Mouse (Mus musculus) adrenal gland (tissue): ENCODE measurements around the gene Hspb9.

ENCODE experiments used
- intact Hi-C: fragments of 180-260 bp; cut with DNase I; formaldehyde crosslinking; loops from one replicate; pipeline ENCODE4 v1.15.1; 2025

Hspb9 gene

DNA sequence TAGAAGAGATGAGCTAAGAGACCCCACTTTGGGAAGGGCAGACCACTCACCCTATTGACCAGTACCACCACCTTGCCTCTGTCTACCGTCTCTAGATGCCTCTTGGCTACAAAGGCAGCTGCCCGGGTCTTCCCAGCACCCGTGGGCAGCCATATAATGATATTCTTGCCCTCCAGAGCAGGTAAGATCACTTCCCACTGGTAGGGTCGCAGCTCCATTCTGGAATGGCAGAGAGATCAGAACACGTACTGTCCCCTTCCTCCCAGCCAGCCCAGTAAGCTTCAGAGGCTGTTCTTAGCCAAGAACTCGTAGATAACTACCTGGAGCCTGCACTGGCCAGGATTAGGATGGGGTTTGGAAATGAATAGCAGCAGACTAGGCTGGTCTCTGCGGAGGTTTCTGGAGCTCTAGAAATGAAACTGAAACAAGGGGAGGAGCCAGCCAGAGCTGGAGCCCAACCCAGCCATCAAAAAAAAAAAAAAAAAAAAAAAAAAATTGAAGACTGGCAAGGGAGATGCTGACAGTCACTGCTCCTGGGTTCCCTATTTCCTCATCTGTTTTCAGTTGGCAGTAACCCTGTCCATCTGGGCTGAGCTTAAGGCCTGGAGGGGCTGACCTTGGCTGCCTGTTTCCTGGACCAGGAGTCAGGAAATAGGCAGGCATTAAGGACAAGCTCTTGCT lies 9.7 kb upstream of the Hspb9 start, which contains the start of gene Dhx58:
TSS of gene Dhx58 (minus strand) at position 421 of the 681 bp plus-strand sequence.
- intact Hi-C loops: loop anchor here (5.0 kb wide), 1 partner anchor 132 kb away; the partner anchor contains the start of gene Cnp

DNA sequence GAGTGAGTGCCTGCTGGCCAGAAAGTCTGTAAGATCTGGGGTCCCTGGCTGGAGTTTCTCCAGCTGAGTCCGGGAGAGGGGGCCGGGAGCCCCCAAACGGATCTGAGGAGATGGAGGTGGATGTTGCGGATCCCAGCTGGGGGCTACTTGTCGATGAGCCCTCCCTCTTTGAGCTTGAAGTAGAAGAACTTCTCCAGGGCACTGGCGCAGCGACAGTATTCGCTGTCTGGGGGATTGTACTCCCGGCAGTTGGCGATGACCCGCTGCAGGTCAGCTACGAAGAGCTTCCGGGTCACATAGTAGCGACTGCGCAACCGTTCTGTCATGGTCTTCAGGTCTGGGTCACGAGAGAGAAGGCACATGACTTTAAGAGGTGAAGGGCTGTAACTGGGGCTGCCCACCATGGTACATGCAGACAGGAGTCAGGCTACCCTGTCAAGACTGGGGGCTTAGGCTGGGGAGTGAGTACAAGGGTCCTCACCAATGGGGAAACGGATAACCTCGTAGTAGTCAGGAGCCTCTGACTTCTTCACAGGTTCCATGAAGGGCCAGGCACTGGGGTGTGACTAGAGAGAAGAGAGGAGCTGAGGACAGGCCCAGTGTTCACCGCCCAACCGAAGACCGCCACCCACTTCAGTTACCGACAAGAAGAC lies 8.4 kb upstream of the Hspb9 start:
- intact Hi-C loops: no loop called here

DNA sequence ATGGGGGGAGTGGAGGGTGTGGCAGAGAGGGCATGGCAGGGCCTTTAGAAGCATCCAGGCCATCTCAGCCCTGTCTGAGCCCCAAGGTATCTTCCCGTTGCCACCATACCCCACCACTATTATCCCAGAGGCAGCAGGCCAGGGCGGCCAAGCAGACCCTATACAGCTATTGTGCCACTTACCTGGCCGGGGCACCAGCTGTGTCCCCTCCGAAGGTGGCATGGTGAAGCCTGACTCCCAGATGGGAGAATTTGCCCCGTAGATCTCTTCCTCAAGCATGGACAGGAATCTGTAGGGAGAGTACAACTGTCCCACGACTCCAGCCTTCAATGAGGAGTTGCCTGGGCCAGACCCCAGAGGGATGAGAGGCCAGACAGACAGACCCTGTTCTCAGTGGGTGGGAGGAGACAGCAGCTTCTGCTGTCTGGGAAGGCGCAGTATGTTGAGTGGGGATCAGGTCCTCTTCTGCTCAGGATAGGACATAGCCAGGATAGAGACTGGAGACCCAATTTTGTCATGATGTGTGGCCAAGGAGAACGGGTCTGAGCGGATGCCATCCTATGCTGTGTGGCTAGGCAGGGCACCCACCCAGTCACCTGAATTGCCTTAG lies 4.3 kb upstream of the Hspb9 start:
- intact Hi-C loops: no loop called here

DNA sequence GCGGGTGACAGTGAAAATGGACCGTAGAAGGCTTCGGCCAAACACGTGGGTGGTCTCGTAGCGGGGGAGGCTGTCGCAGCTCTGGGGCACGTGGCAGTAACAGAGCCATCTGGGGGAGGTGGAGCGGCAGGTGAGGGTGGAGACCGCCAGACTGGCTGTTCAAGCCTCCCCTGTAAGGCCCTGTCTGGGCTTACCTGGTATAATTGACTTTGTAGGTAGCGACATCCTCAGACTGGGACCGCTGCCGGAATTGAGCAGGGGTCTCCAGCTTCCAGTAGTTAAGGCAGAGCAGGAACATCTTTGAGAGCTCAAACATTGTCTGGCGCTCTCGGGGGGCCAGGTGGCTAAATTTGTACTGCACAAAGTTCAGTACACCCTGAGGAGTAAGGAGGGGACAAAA lies 3.1 kb upstream of the Hspb9 start:
- intact Hi-C loops: loop anchor here (5.0 kb wide), 2 partner anchors 37 to 52 kb away; partner anchors contain the start of gene Hcrt

DNA sequence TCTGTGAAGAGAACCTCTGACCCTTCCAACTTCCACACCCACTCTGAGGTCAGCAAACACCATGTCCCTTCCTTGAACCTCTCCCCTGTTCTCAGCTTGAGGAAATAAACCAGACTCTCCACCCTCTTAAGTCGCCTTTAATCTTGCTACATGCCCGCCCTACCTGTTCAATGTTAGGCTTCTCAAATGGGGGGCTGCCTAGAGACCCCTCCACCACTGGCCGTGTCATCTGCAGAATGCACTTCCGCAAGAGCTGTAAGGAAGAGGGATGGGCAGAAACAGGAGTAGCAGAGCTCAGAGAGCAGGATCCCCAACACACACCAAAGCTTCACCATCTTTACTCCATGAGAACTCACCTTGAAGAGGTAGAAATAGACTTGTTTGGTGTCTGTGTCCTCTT lies 2.7 kb upstream of the Hspb9 start:
- intact Hi-C loops: loop anchor here (5.0 kb wide), 2 partner anchors 36 to 51 kb away; partner anchors contain the start of gene Hcrt

DNA sequence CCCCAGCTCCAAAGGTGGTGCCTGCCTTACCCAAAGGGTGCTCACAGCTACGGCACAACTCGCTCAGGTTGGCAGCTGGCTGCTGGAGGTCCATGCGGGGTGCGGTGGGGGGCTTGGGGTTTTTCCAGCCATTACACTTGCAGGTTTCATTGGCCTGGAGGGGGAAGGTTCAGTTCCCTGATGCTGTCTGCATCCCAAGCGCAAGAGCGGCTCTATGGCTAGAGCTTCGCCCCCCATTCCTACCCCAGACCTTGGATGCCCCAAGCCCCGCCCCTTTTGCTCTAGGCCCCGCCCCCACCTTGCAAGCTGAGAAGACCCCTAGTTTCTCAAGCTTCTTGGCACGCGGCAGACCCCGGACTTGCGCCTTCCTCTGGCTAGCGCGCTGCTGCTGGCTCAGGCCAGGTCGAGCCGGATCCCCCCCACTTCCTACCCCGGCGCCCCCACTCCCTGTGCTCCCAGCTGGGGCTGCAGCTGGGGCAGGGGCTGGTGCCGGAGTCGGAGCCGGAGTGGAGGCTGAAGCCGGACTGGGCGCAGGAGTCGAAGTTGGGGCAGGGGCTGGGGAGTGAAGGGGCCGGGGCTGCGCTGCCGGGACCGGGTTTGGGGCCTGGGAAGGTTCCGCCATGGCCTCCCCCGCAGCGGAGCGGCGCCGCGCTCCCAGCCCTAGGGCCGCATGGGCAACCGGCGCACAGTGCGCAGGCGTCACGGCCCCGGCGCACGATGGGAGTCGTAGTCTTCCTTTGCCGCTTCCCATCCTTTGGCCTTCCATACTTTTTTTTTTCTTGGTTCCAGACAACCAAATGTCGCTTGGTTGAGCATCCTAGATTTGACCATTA lies 1.7 kb upstream of the Hspb9 start, which contains the start of gene Kat2a:
TSS of gene Kat2a (minus strand) at position 683 of the 833 bp plus-strand sequence.
- intact Hi-C loops: loop anchor here (5.0 kb wide), 2 partner anchors 35 to 50 kb away; partner anchors contain the start of gene Hcrt

DNA sequence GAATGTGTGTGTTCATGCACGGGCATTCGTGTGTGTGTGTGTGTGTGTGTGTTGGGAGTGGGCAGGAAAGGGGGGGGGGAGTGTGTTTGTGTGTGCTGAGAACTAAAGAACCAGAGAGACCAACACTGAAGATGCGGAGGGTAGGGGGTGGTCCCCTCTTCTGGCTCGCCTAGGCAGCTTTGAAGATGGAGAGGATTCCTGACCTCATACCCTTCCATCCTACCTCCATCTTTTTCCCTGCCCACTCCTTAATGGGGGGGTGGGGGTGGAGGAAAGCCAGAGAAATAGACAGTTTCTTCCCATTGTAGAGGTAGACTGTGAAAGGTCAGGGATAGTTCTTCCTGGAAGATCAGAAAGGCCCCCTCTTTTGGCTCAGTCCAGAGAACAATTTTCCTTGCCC lies 476 bp upstream of the Hspb9 start:
- intact Hi-C loops: loop anchor here (5.0 kb wide), 2 partner anchors 34 to 49 kb away; partner anchors contain the start of gene Hcrt

DNA sequence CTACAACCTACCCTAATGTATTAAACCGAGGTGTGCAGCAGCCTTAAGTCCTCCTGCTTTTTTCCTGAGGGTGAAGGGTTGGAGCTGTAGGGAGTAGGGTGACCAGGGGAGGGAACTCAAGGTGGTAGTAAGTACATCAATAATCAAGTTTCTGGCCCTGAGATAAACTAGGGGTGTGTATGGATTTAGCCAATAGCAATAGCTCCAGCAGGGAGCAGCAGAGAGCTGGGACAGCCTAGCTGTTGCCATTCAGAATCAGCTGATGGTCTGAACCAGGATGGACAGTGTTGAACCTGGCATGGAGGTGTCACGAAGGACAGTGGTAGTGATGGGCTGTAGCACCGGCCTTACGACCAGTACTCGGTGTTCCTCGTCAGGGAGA lies 875 bp downstream of the Hspb9 start:
- intact Hi-C loops: loop anchor here (5.0 kb wide), 2 partner anchors 33 to 48 kb away; partner anchors contain the start of gene Hcrt

DNA sequence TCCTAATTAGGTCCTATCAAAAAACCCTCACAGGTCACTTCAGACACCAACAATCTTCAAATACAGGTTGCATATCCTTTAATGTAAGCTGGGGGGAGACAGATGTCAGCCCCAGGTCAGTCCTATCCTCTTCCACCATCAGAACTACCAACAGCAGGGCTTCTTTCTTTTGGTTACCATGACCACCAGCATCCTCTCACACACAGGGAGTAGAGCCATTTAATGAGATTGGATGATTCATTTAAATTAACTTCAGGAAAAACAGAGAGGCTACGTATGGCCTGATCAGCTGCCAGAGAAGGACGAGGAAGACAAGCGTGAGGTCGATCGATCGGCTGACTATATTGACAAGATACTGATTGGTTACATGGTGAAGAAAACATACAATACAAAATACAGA lies 1.3 kb downstream of the Hspb9 start:
- intact Hi-C loops: loop anchor here (5.0 kb wide), 2 partner anchors 32 to 47 kb away; partner anchors contain the start of gene Hcrt

DNA sequence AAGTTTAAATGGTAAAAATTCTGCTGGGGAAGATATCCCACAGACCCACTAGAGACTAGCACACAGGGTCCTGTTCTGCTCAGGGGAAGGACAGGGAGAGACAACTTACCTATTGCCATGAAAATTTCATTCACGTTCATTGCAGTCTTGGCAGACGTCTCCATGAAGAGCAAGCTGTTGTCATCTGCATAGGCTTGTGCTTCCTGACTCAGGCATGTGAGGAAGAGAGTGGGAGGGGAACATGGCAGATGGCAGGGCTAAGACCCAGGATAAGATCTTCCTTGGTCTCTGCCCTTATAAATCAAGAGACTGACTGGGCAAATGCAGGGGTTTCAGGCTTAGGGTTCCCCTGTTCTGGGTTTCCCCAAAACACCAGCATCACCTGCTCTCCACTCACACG lies 3.0 kb downstream of the Hspb9 start:
- intact Hi-C loops: no loop called here

DNA sequence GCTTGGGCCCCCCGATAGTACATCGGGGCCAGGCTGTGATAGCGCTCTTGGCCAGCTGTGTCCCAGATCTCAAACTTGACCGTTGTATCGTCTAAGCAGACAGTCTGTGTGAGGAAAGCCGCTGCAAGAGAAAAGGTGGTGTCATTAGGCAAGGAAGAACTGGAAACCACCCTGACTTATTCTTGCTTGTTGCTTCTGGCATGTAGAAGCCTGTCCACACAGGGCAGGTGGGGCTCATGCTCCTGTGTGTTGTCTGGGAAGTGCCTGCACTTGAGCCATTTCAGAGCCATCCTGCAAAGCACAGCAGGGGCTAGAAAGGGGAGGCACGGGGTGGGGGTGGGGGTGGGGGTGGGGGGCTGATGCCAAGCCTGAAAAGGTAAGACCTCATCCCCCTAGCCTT lies 4.8 kb downstream of the Hspb9 start:
- intact Hi-C loops: no loop called here

DNA sequence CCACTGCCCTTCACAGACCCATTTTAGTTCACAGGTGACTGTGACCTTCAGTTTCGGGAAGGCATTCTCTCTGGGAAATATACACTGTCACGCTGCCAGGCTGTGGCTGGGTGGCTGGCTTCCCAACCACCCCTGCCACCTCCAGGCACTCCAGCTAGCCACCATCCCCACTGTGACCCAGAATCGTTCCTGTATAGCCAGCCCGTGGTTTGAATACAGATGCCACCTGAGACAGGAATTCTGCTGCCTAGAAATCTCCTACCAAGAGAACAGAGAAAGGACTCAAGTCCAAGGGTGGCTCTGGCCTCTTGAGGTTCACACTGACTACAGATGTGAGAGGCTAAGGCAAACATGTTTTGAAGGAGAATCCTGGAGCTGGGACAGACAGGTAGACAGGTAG lies 5.2 kb downstream of the Hspb9 start:
- intact Hi-C loops: no loop called here

DNA sequence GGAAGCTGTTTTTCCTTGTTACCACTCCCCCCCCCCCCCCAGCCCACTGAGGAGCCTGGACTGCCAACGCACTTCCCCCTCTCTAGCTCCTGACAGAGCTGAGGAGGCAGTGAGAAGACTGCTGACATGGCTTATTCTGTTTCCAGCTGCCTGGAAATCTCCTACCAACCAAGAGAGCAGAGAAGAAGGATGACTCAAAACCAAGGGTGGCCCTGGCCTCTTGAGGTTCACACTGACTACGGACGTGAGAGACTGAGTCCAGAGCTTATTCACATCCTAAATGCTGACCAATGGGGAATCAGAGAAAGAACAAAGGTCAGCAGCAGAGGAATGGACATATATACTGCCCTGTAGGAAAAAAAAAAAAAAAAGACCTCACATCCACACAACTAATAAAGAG lies 5.7 kb downstream of the Hspb9 start:
- intact Hi-C loops: no loop called here

DNA sequence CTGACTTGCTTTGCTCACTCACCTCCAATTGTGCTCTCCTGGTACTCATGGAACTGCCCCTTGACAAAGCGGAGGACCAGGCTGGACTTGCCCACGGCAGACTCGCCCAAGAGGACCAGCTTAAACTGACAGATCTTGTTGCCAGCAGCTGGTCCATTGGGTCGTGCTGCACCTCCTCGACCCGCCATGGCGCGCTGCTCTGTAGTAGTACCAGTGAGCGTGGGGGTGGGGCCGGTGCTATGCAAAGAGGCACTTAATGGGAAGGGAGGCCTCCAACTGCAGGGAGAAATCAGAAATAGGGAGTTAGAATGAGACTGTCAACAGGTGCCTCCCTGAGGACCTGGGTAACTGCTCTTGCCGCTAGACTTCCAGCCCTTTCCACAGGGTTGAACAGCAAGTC lies 6.2 kb downstream of the Hspb9 start:
- intact Hi-C loops: no loop called here

DNA sequence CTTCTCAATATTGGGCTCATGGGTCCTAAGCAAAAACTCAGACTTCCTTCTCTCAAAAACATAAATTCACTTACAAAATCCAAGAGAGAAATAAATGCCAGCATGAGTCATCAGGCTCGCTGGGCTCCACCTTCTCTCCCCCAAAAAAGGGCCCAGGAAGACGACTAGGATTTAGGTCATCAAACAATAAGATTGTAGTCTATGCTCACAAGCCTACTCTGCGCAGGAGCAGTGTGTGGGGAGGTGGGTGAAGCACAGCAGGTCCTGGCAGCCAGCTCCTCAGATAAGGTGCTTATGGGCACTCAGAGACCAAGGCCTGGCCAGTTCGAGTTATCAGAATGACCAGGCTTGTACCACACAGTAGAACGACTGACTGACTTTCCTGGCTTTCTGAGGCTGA lies 6.7 kb downstream of the Hspb9 start:
- intact Hi-C loops: no loop called here

DNA sequence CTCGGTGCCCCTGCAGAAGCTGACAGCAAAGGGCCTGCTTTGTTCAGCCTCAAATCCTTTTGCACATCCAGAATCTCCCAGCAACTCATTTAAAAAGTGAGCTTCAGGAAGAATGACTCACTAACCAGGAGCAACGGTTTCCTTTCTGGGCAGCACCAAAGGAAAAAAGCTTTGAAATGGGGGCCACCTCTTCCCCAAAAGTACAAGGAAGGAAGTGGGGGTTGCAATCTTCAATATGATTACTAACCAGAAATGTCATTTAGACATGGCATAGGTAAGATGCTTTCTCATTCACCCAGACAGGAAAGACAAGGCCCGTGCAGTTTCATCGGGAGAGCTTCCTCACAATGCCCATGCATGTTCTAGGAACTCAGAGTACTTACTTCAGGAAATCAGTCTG lies 7.6 kb downstream of the Hspb9 start:
- intact Hi-C loops: no loop called here

DNA sequence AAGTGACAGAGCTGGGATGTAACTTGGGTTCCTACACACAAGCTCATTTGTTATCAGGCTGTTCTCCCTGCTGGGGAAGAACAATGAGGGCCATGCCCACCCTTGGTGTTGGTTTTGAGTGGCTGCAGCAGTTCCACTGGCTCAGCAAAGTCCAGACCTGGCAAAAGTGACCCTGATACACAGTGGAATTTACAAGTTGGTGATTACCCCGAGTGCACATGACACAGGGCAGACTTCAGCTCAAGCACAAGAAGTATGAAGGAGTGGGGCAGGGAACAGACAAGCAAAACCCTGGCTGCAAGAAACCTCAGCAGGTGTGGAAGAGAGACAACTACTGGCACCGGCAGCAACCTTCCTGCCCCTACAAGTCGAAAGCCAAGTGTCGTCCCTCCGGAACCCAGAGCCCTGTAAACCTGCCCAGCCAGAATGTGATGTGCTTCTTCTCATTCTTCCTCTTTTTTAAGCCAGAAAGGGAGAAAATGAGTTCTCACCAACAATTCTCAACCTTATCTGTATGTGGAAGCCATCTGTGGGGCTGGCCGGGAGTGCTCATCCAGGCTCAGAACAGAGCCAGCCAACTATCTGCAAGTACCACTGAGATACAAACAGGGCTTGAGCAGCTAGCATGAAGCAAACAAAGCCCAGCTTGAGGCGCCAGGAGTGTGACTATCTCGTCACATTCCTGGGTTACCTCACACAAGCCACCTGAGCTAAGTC lies 8.3 kb downstream of the Hspb9 start:
- intact Hi-C loops: no loop called here

DNA sequence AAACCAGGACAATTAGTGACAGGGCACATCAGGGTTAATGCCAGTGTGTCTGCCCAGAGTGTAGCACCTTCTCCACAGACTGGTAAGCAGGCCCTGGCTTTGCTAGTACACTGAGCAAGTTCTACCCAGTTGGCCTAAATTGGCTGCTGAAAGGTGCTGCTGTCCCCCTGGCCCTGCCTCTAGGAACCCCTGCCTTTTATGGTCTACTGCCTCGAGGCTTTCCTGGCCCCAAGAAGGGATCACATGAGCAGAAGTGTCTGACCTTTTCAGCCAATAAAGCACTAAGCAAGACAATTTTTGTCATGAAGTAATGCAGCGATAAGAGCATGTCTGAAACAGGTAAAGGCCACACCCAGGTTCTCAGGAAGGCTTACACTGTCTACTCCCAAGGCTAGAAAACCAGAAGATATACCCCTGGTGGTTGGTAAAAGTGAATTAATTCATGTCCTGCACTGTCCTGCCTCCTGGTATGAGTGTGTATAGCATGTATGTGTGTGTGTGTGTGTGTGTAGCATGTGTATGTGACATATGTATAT lies 8.9 kb downstream of the Hspb9 start:
- intact Hi-C loops: no loop called here

DNA sequence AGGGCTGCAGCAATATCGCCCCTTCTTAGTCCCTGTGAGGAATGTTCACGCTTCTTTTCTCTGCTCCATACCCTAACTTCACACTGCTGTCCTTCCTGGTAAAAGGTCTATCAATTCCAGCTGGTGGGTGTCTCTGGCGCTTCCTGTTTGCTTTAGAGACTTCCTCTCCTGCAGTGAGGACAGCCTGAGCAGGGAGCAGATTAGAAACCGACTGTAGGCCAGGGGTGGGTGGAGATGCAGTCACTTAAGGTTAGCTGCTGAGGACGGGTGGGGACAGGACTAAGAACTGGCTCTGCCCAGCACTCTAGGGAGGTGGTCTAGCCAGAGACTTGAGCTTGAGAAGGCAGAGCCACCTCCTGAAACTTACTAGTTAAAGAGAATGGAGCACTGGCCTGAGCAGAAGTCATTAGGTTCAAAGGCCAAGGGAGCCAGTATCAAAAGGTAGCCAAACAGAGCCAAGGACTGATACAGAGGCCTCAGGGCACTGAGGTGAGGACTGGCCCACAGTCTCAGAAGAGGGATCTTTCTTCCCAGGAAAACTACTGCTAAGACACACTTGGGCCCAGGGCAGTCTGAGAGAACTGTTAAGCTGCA lies 11.4 kb downstream of the Hspb9 start:
- intact Hi-C loops: no loop called here

DNA sequence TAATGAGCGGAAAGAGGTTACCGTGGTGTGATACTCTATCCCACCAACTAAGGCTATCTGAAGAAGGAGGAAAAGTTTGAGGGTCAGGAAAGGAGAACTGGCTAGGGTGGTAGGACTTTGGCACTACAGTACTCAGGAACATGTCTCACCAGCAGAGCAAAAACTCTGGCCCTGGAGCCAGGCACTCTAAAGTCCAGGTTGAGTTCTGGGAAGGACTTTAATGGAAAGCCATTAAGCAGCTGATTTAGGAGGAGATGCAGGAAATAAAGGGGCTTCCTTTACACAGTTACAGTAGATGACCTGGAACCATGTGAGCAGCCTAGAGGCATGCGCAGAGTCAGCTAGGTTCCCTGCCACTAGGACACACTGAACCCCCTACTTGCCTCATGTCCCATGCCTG lies 13.6 kb downstream of the Hspb9 start:
- intact Hi-C loops: no loop called here
